Mouse (Mus musculus): ENCODE results near the gene Ankrd34a. TPM values are rescaled to one million over a fixed set of nuclear protein-coding genes. Genes with fewer than 3 reads are reported as not detected.

Ankrd34a gene
- total RNA-seq, 2 experiments from 2014 or later: 55.7 to 56.8 TPM

Other genes with a start within 250 kb of the Ankrd34a start
- not detected for gene BC107364, start 144.3 kb upstream of the Ankrd34a start, total RNA-seq (2021)
- gene Hfe2, start 71.5 kb upstream of the Ankrd34a start, total RNA-seq (2021): under 1 TPM; 0.25 to 0.30 TPM
- gene Txnip, start 38.7 kb upstream of the Ankrd34a start, total RNA-seq (2021): 10 to 100 TPM; 28.1 to 34.8 TPM
- gene Gm16253, start 19.7 kb upstream of the Ankrd34a start, total RNA-seq (2021): not detected
- gene Polr3gl, start 2.5 kb upstream of the Ankrd34a start, total RNA-seq (2021): 10 to 100 TPM; 28.7 to 31.6 TPM
- 10 to 100 TPM; 30.9 to 33.0 TPM for gene Lix1l, start 4.5 kb downstream of the Ankrd34a start, total RNA-seq (2021)
- gene Rbm8a, start 33.3 kb downstream of the Ankrd34a start, total RNA-seq (2021): 10 to 100 TPM; 48.7 to 52.2 TPM
- 10 to 100 TPM; 53.0 to 54.2 TPM for gene Pex11b, start 38.7 kb downstream of the Ankrd34a start, total RNA-seq (2021)
- under 1 TPM; 0.66 to 0.74 TPM for gene Gm42957, start 38.8 kb downstream of the Ankrd34a start, total RNA-seq (2021)
- 1 to 10 TPM; 2.3 to 3.1 TPM for gene Itga10, start 48.9 kb downstream of the Ankrd34a start, total RNA-seq (2021)
- gene Ankrd35, start 73.5 kb downstream of the Ankrd34a start, total RNA-seq (2021): 1 to 10 TPM; 5.5 to 6.9 TPM
- 10 to 100 TPM; 28.9 to 31.5 TPM for gene Pias3, start 99.7 kb downstream of the Ankrd34a start, total RNA-seq (2021)
- gene Nudt17, start 111.9 kb downstream of the Ankrd34a start, total RNA-seq (2021): 10 to 100 TPM; 11.4 to 17.9 TPM
- 10 to 100 TPM; 20.7 to 22.5 TPM for gene Polr3c, start 131.0 kb downstream of the Ankrd34a start, total RNA-seq (2021)
- gene Rnf115, start 131.0 kb downstream of the Ankrd34a start, total RNA-seq (2021): 10 to 100 TPM; 61.6 to 62.0 TPM
- gene Pdzk1, start 232.6 kb downstream of the Ankrd34a start, total RNA-seq (2021): under 1 TPM; 0.46 to 0.50 TPM
- gene Cd160, start 232.7 kb downstream of the Ankrd34a start, total RNA-seq (2021): not detected